Mouse (Mus musculus): ENCODE data around the gene Homez.

DNA sequence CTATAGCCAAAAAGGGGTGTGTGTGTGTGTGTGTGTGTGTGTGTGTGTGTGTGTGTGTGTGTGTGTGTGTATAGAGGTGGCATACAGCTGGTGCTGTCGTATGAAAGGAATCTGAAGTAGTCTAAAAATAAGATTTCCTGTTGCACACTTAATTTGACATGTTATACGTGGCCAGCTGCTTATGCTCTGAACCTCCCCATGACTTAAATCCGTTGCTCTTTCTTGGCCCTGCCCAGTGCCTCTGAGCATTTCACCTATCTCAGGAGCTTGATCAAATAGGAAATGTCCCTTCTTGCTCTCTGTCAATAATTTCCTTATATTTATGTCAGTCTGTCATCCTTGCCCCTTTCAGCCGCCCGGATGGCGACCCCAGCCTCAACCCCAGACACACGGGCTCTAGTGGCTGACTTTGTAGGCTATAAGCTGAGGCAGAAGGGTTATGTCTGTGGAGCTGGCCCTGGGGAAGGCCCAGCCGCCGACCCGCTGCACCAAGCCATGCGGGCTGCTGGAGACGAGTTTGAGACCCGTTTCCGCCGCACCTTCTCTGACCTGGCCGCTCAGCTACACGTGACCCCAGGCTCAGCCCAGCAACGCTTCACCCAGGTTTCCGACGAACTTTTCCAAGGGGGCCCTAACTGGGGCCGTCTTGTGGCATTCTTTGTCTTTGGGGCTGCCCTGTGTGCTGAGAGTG, 13.4 kb upstream of the Homez start:
- no peak for TF ChIP-seq CTCF (IDR thresholded peaks at IDR 0.05; ENCODE audit: borderline replicate concordance, insufficient read depth, low read depth, low read length)
- no peak for TF ChIP-seq POLR2A (IDR thresholded peaks at IDR 0.05; ENCODE audit: borderline replicate concordance, insufficient read depth, low read length)

Measured in cerebellum, adult 2 months (tissue).